Mouse (Mus musculus) retina, embryonic 14.5 days (tissue): ENCODE measurements at regions not wholly inside any gene's neighbourhood (a gene's known extent, or its start where the extent isn't known, plus 50 kb on each side); places are given as distances from the start of the nearest gene placed in this dataset.
"Not testable (repeated sequence)": the region's sequence is repeated elsewhere in the genome, so short reads cannot be mapped to it uniquely, and the experiment has no call there.

Experiments used
- DNase-seq: peaks from one replicate; pipeline ENCODE4 v3.0.0-alpha.2; 2015; ENCODE audit warnings: low spot score

DNA sequence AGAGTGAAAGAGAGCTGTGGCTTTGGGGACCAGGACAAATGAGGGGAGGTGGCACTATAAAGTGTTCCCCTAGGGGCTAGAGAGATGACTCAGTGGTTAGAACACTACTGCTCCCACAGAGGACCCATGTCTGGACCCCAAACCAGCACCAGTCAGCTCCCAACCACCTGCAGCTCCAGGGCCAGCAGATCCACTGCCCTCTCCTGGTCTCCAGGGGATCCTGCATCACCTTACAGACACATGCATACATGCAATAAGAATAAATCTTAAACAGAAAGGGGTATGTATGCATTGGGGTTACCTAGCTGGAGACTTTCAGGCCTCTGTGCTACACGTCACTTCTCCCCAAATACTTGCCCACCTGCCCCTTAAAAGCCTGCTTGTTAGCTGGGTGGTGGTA is 93.8 kb upstream of the Zfp706 start:
- DNase-seq = no peak

DNA sequence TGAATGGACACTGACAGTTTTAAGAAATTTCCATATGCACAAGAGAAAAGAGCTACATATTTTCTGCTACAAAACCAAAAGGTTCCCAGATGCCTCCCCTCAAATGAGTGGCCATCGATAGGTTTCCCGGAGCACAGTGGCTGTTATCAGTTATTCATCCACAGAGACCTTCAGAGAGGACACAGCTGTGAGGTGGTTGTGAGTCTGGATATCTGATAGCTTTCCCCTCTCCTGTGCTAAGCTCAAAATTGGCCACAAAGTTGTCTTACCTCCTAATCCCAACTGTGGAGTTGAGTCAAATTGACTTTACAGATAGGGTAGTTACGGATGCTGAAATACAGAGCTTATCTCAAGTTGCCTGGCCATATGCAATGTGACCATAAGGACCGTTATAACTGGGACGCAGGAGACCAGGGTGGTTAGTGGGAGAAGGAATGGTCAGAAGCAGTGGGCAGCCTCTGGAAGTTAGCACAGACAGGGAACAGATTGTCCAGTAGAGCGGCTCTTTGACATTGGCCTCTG is 93.3 kb upstream of the Zfp706 start:
- no peak for DNase-seq

DNA sequence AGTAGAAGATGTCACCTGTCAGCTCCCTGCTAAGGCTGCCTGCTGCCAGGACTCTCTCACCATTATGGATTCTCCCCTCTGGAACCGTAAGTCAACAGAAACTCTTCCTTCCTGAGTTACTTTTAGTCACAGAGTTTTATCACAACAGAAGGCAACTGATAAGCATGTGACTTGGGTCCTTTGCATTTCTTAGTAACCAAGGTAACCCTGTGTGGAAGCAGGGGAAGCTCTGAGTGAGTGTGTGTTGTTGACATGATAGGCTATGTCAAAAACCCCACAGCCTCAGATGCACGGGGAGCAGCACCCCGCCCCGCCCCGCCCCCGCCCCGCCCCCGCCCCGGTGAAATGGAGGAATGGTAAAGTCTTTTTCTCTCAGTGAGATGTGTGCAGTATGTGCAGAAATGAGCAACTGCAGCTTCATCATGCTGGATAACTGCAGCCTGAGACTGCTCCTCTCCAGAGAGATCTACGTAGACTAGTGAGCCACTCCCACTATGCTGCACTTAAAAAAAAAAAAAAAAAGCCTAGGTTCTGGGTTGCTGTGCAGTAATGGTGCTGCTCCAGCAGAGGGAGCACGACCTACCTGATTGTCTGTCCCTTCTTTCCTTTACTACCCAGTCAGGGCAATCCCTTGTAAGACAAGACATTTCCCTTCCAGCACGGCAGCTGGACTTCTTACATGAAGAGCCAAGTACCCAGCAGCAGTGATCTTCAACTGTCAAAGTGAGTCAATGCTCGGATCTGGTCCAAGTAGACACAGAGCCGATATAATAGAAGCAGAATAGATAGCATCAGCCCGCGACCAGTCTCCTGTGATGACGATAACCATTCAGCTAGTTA is 92.6 kb upstream of the Zfp706 start:
- peak; percentile 80 for DNase-seq

DNA sequence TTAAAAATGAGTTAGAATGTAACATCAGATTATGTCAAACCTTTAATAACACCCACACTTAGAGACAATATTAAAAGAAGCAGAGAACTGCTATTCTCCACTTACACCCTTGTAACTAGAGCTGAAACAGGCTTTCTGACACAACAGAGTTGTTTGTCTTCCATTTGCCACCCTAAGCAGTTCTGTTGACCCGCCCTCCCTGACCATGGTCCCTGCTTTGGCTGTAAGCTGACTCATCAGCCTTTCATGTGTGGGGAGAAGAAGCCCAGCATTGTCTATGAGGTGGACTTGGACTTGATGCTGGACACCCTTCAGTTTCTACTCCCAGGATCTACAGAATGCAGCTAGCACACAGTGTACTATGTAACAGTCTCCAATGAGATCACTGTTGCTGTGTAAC is 91.6 kb upstream of the Zfp706 start:
- no peak for DNase-seq

DNA sequence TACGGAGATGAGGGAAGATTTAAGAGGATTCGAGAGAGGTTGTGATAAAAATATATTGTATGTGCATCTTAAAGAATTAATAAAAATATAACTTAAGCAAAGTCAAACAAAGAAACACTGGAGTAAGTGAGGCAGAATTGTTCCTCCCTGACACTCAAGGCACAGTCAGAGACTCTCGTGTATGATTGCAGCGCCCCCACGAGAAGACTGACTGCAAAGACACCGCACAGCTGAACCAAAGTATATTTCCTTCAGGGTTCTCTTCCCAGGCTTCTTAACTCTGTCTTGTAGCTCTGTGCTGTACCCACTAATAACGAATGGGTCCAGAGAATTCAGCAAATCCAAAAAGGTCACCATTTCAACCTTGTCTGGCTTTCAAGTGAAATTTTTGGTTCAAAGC is 89.9 kb upstream of the Zfp706 start:
- no peak for DNase-seq

DNA sequence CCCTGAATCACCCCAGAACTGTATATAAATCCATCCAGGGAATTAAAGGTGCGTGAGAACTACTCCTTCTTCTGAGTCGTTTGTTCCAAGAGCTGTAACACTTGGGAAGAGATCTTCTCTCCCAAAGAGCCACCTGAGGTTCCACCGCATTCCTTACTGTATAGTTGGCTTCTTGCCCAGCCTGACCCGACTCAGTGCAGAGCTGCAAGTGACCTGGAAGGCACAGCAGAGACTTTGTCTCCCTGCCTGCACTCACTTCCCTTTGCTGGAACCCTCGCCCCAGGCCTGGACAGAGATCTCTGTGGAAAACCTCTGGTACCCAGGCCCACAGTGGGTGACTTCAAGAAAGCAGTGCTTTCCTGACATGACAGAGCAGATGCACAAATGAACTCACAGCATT is 83.6 kb upstream of the Zfp706 start:
- DNase-seq = not testable (repeated sequence)

DNA sequence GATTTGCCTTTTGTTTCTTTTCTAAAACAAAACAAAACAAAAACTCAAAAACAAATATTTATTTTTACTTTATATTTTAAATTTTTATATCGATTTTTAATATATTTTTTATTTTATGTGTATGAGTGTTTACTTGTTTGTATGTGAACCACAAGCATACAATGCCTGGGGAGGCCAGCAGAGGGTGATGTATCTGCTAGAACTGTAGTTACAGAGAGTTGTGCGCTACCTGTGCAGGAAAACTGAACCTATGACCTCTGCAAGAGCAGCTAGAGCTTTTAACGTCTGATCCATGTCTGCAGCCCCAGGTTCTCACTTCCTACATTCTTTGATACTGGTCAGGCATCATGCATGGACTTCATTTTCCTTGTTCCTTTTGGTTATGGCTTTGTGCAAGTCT is 76.2 kb upstream of the Zfp706 start:
- DNase-seq = no peak

DNA sequence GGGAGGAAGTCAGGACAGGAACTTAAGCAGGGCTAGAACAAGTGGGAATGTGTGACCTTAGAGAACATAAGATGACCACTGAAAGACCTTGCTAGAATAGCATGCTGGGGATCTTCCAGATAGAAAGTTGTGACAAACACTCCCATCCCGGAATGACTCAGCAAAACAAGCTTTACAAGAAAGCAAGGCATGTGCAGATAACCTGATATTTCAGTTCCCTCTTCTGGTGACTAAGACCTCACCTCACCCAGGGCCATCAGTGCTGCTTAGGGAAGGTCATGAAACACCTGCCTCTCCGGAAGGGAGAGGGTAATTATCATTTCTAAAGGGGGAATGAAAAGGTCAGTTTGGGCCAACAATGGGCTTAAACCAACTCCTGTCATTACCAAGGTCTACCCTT is 74.3 kb upstream of the Zfp706 start:
- DNase-seq = no peak

DNA sequence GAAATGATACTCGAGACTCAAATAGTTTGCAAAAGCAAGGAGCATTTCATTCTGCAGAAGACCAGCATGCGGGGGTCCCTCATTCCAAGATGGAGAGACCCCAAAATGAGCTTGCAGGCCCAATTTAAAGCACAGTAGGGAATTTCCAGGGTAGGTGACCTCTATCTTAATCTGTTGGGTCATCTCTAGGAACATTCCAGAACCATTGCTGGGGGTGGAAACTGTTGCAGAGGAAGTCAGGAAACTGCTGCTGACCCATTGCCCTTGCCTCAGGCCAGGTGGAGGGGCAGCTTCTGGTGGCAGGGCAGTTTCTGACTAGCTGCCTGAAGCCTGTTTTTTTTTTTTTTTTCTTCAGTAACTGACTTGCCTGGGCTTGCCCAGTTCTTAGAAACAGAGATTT is 73.4 kb upstream of the Zfp706 start:
- no peak for DNase-seq

DNA sequence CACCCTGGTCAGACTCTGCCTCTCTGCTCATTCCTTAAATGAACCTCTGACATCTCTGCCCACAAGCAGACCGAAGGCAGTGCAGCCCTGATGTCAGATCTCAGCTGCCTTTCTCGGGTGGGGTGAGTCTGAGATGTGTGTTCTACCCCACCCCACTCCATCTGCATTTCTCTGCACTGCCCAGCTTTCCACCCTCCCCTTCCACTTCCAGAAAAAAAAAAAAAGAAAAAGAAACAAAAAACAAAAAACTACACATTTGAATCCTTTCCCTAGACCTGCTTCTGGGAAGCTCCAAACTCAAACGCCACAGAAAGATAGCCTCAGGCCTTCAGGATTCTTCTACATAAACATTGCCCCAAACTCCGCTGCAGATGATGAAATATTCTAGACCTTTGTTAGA is 72.8 kb upstream of the Zfp706 start:
- no peak for DNase-seq

DNA sequence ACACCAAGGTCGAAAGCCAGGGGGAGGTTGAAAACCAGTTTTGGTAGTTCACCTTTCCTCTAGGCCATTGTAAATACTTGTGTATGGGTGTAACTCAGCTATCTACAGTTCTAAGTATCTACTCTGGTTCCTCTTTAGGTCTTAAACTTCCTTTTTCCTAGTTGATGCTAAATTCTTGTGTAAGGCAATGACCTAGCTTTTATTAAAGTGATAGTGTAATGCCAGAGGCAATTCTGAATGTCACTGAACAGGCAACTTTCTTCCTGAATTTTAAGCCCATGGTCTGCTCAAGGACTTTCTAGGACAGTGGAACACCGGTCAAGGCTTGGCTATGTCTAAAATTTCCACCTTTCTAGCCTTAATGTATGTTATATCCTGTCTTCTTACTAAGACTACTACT is 66.6 kb upstream of the Zfp706 start:
- DNase-seq = not testable (repeated sequence)

DNA sequence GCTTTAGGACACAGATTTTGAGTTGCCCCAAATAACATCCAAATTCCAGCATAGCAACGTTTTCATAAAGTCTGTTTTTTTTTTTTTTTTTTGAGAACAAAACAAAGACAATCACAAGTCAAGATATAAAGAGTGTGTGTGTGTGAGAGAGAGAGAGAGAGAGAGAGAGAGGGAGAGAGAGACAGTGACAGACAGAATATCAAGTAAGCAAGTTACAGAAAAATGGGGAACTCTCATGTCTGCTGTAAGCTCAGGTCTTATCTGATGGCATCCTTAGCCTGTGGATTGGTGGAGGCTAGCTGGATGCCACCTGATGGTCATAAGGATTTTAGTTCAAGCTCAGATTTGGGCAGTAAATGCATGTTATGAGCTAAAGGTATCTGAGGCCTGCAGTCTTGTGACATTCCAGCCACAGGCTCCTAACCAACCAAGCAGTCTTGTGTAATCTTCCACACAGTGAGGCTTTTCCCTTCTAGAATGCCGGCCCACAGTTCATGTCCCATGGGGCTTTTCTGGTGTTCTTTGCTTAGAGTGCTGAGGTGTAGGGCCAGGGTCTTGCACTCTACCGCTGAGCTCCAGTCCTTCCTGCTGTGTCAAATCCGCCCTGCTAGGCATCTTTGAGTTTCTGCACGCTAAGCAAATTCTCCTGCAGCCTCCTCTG is 64.8 kb upstream of the Zfp706 start:
- no peak for DNase-seq

DNA sequence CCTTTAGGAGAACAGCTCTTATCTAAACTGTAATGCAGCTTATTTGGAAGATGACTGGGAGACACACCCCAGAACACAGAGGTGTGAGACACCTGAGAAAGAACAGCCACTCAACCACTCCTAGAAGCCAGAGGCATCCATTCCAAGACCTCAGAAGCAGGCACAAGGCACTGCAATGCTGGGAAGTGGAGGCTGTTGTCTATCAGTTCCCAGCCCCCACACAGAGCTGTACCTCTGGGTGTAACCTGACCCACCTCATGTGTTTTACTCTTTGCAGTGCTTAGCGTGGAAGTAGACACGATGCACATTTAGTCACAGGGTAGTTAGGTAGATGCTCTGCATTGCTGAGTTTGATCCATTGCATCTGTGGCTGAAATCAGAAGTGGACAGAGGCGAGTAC is 62.6 kb upstream of the Zfp706 start:
- DNase-seq = no peak

DNA sequence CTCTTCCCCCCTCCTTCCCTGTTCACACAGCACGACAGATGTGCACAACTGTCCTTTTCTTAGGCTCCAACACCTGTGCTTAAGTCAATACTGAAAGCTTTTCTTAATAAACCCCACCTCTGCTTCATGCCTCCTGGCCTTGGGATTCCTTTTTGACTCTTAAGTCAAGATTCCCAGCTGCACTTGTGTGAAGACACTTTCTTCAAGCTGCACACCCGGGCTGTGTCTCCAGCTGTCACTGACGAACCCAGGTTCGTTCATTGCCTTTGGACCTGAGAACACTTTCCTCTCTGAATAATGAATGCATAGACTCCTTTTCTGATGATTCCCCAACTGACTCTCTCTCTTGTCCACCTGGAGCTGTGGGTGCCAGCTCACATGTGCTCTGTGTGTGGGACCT is 59.8 kb upstream of the Zfp706 start:
- no peak for DNase-seq

DNA sequence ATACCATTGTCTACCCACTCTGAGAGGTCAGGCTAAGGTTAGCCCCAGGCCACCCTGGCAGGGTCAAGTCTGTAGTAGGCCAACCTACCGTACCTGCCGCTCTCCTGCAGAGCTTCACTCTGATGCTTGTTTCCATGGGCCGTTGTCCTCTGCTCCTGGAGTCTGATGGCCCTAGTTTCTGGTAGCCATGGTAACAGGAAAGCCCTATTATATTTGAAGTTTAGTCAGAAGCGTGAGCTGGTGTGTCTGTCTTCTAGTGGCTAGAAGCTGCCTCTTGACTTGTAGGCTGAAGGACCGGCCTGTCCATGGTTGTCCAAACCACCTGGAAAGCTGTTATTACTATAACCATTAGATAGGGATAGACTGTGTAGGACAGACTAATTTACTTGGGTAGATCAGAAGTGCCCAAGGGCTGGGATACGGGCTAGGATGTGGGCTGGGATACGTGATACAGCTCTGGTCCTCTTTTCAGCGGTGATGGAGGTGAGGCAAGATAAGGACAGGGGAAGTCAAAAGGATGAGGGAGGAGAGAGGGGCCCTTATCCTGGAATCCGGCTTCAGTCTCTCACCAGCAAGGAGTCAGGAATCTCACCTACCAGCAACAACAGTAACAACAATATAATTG is 58.5 kb upstream of the Zfp706 start:
- no peak for DNase-seq

DNA sequence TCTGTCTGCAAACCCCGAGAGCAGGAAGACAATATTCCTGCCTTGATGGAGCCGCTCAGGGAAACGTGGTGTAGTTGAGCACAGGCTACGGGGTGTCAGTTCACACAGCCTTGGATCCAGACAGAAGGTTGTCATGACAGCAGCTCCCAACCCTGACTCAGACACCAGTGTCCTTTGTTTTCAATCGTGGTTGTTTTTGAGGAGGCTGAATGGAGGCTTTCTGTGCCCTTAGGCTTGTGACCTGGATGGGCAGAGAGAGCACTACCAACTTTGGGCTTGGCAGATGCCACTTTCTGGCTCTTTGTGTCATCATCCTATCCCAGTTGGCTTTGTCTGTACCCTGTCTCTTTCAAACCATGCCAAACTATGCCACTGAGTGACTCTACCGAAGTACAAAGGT is 57.8 kb upstream of the Zfp706 start:
- DNase-seq = no peak

DNA sequence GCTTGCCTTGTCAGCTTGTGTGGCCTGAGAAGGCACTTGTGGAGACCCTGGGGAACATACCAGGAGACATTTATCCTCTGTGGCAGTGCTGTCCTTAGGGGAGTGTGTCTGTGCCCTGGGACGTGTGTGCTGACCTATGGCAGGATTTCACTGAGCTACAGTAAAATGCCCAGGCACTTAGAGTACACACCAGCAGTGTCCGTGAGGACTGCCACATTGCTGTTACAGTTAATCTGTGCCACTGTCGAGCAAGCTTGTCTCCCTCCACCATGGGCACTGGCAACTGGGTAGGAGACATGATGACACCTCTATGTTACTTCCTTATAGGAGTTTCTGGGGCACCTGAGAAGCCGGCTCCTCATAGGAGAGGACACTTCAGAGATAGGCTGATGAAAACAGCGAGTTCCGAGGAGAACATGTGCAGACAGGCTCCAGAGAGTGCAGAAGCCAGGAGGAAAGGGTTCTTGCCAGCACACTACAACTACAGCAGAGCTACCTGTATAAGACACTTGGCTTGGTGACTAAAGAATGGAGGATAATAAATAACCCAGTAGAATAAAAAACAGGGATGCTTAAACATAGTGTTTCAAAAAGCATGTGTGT is 56.3 kb upstream of the Zfp706 start:
- DNase-seq = no peak

DNA sequence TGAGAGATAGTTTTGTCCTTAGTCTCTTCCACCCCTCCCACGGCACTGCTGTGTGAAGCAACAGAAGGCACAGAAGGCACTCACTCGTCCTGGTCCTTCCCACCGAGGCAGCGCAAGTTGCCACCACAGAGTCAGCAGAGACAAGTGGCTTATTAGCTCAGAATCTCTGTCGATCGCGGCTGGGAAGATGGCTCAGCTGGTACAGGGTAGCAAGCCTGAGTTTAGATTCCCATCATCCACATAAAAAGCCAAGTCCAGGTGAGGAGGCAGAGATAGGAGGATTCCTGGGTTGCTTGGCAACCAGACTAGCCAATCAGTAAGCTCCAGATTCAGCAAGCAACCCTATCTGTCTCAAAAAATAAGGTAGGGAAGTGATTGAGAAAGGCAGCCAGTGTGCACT is 55.0 kb upstream of the Zfp706 start:
- DNase-seq = no peak

DNA sequence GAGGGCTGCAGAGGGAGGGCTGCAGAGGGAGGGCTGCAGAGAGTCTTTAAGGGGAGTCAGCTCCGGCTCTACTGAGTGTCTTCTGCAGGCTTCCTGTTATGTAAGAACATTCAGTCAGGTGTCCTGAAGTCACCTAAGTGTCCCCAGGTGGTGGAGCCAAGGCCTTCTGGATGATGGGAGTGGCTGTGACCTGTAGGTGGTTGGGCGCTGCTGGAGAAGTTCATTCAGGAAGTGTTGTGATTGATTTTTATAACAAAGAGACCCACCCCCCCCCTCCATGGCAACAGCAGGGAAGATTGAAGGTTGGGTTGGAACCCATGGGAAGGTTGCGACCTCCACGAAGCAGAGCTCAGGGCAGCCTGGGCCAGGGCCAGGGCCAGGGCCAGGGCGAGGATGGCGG is 53.9 kb upstream of the Zfp706 start:
- no peak for DNase-seq

DNA sequence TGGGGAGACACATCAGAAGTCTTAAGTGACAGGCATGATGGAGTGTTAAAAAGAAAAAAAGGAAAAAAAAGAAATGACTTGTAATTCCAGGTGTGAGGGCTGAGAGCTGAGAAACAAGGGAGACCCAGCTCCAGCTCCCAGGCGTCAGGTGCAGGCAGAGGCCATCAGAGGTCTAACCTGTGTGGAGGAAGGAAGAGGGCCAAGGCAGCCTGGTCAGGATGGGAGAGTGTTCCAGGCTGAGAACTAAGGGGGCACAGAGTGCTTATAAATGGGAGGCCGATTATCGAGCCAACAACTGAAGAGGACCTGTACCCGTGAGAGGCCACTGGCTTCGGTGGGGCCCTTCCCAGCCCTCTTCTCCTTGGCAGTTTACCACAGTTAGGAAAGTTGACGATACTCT is 53.3 kb upstream of the Zfp706 start:
- no peak for DNase-seq
